Mouse (Mus musculus): ENCODE results near the gene Rad23b.
"Not testable (repeated sequence)": the region's sequence is repeated elsewhere in the genome, so short reads cannot be mapped to it uniquely, and the experiment has no call there.

Gene Rad23b

DNA sequence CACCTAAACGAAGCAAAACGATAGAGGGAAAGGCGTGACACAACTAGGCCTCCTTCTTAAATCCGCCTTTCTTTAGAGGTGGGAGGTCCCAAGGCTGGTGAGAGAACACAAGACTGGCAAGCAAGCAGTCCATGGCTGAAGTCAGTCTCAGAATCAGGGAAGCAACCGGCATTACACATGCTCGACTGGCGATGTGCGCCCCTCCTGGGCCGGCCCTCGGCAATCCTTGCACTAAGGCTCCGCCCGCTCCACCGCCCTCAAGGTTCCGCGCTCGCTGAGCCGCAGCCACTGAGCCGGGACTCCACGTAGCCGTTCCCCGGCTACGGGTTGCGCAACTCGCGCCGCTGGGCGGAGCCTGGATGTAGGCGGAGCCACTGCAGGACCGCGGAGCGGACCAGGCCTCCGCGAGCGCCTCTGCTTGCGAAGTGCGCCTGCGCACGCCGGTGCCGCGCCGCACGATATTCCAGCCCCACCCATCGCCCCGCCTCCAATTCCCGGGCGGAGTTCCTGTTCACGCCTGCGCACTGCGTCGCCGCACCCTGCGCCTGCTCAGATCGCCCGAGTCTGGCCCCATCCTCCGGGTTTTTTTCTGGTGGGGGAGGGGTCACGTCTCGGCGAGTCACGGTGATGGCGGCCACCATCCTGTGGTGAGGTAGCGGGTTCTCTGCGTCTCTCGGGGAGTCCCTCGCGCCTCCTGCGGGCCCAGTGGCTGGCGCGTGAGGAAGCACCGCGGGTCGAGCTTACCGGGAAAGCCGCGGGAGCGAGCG, at the start of gene Rad23b:
Rad23b (plus strand) TSS at position 592 of the 767 bp plus-strand sequence.
- peak; percentile 100 for DNase-seq (ENCODE audit: low spot score in 2 of 2)

- no peak for DNase-seq (ENCODE audit: low spot score in 2 of 2)
Measured at GRCm38 (mm10) chr4:55304121-55304520, 45.7 kb upstream of the Rad23b start.

DNA sequence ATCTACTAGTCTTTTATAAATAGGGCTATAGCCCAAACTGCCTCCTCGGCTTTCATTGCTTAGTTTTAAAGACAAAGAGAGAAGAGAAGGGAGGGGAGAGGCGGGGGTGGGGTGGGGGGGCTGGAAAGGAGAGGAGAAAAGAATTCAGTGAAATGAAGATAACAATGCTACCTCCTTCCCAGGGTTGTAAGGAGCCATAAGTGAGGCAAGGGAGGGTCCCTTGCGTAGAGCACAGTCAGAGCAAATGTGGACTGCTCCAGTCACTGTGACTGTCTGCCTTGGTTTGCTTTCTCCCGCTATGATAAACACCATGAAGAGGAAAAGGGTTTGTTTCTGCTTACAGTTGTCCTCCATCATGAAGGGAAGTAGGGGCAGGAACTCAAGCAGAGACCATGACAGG, 43.2 kb upstream of the Rad23b start:
- DNase-seq (ENCODE audit: low spot score in 2 of 2) = no peak

- no peak for DNase-seq (ENCODE audit: low spot score in 2 of 2)
Measured at GRCm38 (mm10) chr4:55316726-55317125, 33.1 kb upstream of the Rad23b start.

GRCm38 (mm10) chr4:55318350-55318749, 31.5 kb upstream of the Rad23b start:
- DNase-seq (ENCODE audit: low spot score in 2 of 2) = not testable (repeated sequence)

DNA sequence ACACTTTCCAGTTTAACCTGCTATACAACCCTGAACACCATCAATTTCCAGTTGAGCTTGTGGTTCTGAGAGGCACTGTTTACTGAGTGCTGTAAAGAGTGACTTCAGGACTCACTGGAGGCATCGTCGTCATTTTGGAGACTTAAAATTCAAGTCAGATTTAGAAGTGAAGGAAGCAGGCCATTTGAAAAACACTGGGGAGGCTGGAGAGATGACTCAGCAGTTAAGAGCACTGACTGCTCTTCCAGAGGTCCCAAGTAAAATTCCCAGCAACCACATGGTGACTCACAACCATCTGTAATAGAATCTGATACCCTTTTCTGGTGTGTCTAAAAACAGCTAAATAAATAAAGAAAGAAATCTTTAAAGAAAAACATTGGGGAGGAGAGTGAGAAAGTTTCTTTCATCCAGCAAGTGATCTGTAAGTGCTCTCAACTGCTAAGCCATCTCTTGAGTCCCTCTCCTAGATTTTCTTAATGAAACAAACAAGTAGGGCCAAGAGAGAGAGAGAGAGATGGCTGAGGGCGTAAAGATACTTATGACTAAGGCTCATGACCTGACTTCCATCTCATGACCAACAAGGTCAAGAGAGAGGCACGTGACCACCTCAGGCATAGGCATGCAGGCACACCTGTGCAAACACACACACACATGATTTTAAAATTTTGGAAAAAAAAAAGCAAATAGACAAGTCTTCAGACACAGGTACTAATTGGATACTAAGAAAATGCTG, 23.9 kb upstream of the Rad23b start:
- peak in 1 of 2 experiments; percentile 31 for DNase-seq (ENCODE audit: low spot score in 2 of 2)

DNA sequence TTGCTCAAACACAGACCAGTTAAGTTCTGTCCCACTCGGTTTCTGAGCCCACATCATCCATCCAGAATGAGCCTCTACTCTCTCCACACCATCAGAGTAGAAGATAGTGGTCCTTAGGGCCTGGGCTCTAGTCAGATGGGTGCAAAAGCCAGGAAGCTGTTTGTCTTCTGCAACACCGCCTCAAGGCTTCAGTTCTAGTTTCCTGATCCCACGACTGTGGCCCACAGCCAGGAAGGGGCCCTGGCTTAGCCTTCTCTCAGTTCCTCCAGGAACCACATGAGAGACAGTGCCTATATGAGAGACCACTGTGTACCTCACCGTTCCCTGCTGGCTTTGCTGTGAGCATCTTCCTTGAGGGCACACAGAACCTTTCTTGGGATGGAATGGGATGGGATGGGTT, 22.3 kb upstream of the Rad23b start:
- no peak for DNase-seq (ENCODE audit: low spot score in 2 of 2)

- DNase-seq (ENCODE audit: low spot score in 2 of 2) = no peak
Measured at GRCm38 (mm10) chr4:55328471-55328870, 21.4 kb upstream of the Rad23b start.

DNA sequence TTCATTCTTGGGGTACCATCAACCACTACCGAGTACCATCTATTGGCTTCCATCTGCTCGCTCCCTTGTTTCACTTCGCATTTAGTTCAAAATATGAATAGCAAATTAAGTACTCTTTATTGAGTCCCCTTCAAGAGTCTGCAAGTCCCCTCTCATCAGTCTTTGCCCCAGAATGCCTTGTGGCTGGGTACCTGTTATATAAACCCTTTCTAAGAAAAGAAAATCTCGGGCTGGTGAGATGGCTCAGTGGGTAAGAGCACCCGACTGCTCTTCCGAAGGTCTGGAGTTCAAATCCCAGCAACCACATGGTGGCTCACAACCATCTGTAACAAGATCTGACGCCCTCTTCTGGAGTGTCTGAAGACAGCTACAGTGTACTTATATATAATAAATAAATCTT, 20.9 kb upstream of the Rad23b start:
- not testable (repeated sequence) for DNase-seq (ENCODE audit: low spot score in 2 of 2)

DNA sequence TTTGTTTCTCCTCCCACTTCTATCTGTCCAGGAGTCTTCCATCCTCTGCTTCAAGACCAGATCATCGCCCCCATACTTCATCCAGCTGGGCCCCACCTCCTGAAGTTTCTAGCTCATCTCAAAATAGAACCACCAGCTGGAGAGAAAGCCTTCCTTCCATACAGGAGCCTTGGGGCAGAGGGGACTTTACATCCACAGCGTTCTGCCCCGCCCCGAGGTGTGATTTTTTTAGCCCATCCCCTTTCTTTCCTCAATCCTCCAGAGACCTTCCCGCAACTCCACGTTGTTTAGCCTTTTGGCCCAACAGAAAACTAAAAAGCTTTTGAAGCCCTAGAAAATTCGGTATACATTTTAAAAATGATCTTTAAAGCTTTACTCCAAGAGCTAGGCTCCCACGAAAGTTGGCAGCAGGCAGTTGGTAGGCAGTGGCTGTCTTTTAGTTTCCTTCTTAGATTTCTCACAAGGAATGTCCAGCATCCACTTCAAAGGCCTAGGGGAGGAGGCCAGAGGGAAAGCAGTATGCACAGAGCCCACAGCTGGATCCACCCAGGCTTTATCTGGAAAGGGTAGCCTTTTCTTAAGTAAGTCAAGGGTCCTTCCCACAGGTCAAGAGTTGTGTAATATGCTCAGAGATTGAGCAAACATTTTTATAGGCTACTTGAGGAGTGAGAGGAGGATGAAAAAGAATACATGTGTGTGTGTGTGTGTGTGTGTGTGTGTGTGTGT, 20.1 kb upstream of the Rad23b start:
- peak; percentile 38 to 58 for DNase-seq (ENCODE audit: low spot score in 2 of 2)

DNA sequence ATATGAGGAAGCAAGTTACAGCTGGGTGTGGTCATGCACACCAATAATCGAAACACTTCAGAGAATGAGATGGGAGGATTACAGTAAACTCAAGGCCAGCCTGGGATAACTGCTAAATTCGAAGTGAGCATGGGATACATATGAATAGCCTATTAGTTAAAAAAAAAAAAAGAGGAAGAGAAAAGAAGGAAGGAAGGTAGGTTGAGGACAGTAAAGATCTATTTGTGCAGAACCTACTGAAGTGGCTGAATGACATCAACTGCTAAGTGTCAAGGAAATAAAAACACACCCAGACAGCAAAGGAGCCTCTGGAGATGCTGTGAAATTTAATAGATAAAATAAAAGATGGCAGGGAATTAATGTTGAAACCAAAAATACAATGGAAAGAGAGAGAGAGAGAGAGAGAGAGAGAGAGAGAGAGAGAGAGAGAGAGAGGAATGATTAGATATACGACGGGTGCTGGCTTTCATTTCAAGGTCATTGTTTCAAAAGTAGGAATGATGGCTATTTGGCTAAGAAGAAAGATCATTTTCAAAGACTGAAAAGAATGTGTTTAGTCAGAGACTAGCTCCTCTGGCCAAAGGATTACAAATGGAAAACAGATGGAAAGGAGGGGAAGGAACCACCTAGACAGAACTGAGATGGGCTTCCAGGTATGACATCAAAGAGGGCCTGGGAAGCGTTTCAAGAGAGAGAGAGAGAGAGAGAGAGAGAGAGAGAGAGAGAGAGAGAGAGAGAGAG, 14.6 kb upstream of the Rad23b start:
- no peak for DNase-seq (ENCODE audit: low spot score in 2 of 2)

- DNase-seq (ENCODE audit: low spot score in 2 of 2) = no peak
Measured at GRCm38 (mm10) chr4:55338905-55339304, 10.9 kb upstream of the Rad23b start.

GRCm38 (mm10) chr4:55339388-55339787, 10.5 kb upstream of the Rad23b start:
- no peak for DNase-seq (ENCODE audit: low spot score in 2 of 2)

GRCm38 (mm10) chr4:55341797-55342196, 8.0 kb upstream of the Rad23b start:
- no peak for DNase-seq (ENCODE audit: low spot score in 2 of 2)

GRCm38 (mm10) chr4:55342602-55343001, 7.2 kb upstream of the Rad23b start:
- no peak for DNase-seq (ENCODE audit: low spot score in 2 of 2)

DNA sequence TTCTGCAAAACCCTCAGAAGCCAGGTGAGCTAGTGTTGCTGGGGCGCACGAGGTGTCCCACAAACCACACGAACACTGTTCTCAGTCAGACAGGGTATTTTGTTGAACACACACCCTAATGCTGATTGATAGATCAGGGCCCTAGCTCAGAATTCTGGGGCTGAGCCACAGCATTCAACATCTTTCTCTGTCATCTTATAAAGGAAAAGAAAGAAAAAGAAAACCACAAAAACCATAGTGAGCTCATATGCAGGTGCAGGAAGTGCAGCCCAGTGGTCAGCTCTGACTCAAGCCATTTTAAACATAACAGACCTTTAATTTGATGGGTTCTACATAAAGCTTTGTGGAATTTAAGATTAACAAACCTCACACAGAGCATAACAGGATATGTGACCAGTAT, 6.6 kb upstream of the Rad23b start:
- no peak for DNase-seq (ENCODE audit: low spot score in 2 of 2)

DNA sequence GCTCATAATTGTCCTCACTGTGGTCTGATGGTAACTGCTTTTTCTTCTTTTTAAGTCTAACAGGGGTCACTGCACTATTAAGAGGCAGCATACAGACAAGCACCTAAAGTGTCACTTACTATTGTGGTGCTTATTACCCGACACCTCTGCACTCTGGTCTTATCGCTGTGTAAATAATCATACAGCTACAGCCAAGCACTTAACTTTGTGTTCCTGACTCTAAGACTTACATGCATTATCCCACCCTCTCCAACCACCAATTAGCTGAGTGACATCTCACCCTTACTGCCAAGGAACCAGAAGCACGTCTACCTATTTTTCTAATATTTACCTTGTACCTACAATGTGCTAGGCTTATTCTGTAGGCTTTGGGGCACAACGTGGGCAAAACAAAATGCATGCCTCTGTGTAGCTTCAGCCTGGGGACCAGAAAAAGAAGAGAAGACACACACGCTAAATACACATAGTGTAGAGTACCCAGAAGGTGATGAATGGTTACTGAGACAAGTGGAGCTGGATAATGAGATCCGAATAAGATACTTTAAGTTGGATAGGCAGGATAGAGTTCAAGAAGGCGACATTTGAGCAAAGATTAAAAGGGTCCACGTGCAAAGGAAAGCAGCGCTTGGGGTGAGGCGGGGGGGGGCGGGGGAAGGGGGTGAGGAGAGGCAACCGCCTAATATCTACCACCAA, 938 bp upstream of the Rad23b start:
- no peak for DNase-seq (ENCODE audit: low spot score in 2 of 2)

DNA sequence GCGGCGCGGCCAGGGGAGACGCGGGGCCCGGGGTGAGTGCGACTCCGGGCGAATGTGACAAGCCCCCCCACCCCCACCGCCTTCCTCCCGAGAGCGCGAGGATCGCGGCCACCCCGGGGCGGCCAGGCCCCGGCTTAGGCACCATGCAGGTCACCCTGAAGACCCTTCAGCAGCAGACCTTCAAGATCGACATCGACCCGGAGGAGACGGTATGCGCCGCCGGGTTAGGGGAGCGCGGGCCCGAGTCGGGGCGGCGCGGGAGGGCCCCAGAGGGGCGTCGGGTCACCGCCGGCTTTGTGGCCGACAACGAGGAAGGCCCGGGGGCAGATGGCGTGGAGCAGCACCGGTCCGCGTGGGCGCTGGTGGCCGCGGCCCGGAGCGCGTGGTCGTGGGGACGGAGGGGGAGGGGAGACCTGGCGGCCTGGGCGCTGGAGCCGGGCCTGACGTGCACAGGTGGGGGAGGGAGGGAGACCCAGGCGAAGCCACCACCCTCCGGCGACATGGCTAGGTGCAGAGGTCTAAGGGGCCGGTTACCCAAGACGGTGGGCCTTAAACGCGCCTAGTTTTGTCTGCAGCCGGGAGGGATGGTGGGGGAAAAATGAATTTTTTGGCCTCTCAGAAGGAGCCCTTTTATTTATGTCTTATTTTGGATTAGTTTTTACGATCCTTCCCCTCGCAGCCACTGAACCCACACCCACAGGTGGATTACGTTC, 532 bp downstream of the Rad23b start:
- DNase-seq (ENCODE audit: low spot score in 2 of 2) = peak; percentile 18 to 22

DNA sequence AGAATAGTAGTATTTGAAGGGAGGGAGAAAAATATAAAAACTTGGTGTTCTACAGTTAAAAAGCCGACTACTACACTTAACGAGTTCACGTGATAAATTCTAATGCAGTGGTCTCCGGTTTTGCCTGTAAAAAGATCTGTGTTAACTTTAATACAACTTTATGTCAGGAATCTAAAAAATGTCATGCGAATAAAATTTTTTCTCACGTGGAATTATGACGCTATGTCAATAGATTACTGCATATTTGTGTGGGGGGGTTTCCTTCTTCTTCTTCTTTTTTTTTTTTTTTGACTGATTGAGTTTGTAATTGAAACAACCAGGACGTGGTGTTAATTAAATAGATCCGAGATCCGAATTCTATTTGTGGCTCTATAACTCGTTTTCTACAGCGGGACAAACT, 1.2 kb downstream of the Rad23b start:
- DNase-seq (ENCODE audit: low spot score in 2 of 2) = no peak

GRCm38 (mm10) chr4:55351860-55352259, 2.0 kb downstream of the Rad23b start:
- no peak for DNase-seq (ENCODE audit: low spot score in 2 of 2)

DNA sequence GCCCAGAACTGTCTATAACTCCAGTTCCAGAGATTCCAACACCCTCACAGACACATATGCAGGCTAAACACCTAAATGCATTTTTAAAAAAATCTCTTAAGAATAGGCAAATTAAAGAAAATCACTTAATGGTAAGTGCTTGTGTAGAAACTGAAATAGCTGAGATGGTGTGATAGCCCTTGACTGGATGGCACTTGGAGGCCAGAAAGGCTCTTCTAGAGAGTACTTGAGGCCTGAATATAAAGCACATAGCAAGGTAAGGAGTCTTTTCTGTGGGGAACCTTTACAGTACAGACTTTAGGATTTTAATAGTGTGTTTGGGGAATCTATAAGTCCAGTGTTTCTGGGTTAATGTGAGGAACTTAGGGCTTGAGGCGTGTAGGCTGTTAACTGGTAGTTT, 4.2 kb downstream of the Rad23b start:
- DNase-seq (ENCODE audit: low spot score in 2 of 2) = no peak
